Mouse (Mus musculus) hindbrain, embryonic 11.5 days (tissue): ENCODE measurements at regions not wholly inside any gene's neighbourhood (a gene's known extent, or its start where the extent isn't known, plus 50 kb on each side); places are given as distances from the start of the nearest gene placed in this dataset.

Experiments
- ATAC-seq: fragments of 200-750 bp; cut with Nextera tagmentation; 2 replicates; pipeline ENCODE4 v1.8.0; 2017; ENCODE audit warnings: mild to moderate bottlenecking, moderate TSS enrichment, moderate library complexity; ENCODE audit not compliant: low FRiP score
- DNase-seq: peaks from one replicate; pipeline ENCODE4 v3.0.0-alpha.2; 2015; ENCODE audit warnings: low spot score
- H3K27ac ChIP-seq: fragments of 300-500 bp; sonication (generic); 2 replicates; pipeline ENCODE4 v1.5.1; 2014; ENCODE audit warnings: mild to moderate bottlenecking, low read depth, low read length
- H3K27me3 ChIP-seq: fragments of 300-500 bp; sonication (generic); 2 replicates; pipeline ENCODE4 v1.6.1; 2014; ENCODE audit warnings: mild to moderate bottlenecking, low read length, moderate library complexity, mixed read lengths; ENCODE audit not compliant: control insufficient read depth, insufficient read depth
- H3K36me3 ChIP-seq: fragments of 300-500 bp; sonication (generic); 2 replicates; pipeline ENCODE4 v1.6.1; 2014; ENCODE audit warnings: mild to moderate bottlenecking, low read length, moderate library complexity, mixed read lengths; ENCODE audit not compliant: control insufficient read depth, insufficient read depth
- H3K4me1 ChIP-seq: fragments of 300-500 bp; sonication (generic); replicated peaks from 2 replicates; pipeline ENCODE4 v1.6.1; 2014; ENCODE audit warnings: low read length, mixed read lengths; ENCODE audit not compliant: control insufficient read depth, insufficient read depth
- H3K4me2 ChIP-seq: fragments of 300-500 bp; sonication (generic); replicated peaks from 2 replicates; pipeline ENCODE4 v1.6.1; 2014; ENCODE audit warnings: mild to moderate bottlenecking, low read depth, low read length
- H3K4me3 ChIP-seq: fragments of 300-500 bp; sonication (generic); 2 replicates; pipeline ENCODE4 v1.5.1; 2014; ENCODE audit warnings: low read depth, low read length
- H3K9ac ChIP-seq: fragments of 300-500 bp; sonication (generic); 2 replicates; pipeline ENCODE4 v1.6.1; 2014; ENCODE audit warnings: low read depth, low read length
- H3K9me3 ChIP-seq: fragments of 300-500 bp; sonication (generic); 2 replicates; pipeline ENCODE4 v1.6.1; 2016; ENCODE audit warnings: low read length; ENCODE audit not compliant: control insufficient read depth
- WGBS: fragments of 180-500 bp; shearing (Covaris S2); extraction: QIAGEN DNeasy Blood & Tissue Kit; methylation state at CpG from one replicate; pipeline ENCODE4 v1.1.7; 2014; 5-methylcytosine and 5-hydroxymethylcytosine counted together

- Histone ChIP-seq H3K27me3 (no peaks in the 10 kb centered on the region), H3K9ac (no peak overlapping the region), H3K9me3 (no peaks in the 10 kb centered on the region), H3K27ac (no peak overlapping the region), H3K4me3 (no peak overlapping the region), H3K36me3 (no peaks in the 10 kb centered on the region), H3K4me2 (no peak overlapping the region), H3K4me1 (no peaks in the 10 kb centered on the region)
- 80% methylated on average over 2 of the region's 2 CpGs for WGBS
- ATAC-seq (no peak), DNase-seq (no peak)
Observed at GRCm38 (mm10) chr2:48223084-48223799, 590.7 kb upstream of the Acvr2a start.

- no peak for DNase-seq
- ATAC-seq = no peak
Observed at GRCm38 (mm10) chr2:48250174-48250573, 563.7 kb upstream of the Acvr2a start.

GRCm38 (mm10) chr2:48260299-48260698 is 553.6 kb upstream of the Acvr2a start:
- Histone ChIP-seq H3K9me3 (no peaks in the 10 kb centered on the region), H3K27ac (no peak overlapping the region), H3K4me2 (no peak overlapping the region), H3K36me3 (no peaks in the 10 kb centered on the region), H3K4me3 (no peak overlapping the region), H3K4me1 (no peaks in the 10 kb centered on the region), H3K9ac (no peak overlapping the region), H3K27me3 (no peaks in the 10 kb centered on the region)
- ATAC-seq (no peak), DNase-seq (no peak)
- WGBS = 84% methylated on average over 2 of the region's 2 CpGs

More at GRCm38 (mm10) chr2:48250174-48250573, 563.7 kb upstream of the Acvr2a start:
- WGBS = 83% methylated on average over 4 of the region's 4 CpGs
- Histone ChIP-seq H3K9me3 (no peaks in the 10 kb centered on the region), H3K9ac (no peak overlapping the region), H3K4me2 (no peak overlapping the region), H3K27ac (no peak overlapping the region), H3K4me1 (no peaks in the 10 kb centered on the region), H3K36me3 (no peaks in the 10 kb centered on the region), H3K4me3 (no peak overlapping the region), H3K27me3 (no peaks in the 10 kb centered on the region)
